Mouse (Mus musculus): ENCODE measurements around the gene Gm14295. TPM values are rescaled to one million over a fixed set of nuclear protein-coding genes. Genes with fewer than 3 reads are reported as not detected.

Gm14295 gene
- 60.0 TPM for polyA plus RNA-seq (2014; fragmentation: Illumina TruSeq; extraction: RNeasy Lipid Tissue Mini Kit (QIAGEN cat#74804))

DNA sequence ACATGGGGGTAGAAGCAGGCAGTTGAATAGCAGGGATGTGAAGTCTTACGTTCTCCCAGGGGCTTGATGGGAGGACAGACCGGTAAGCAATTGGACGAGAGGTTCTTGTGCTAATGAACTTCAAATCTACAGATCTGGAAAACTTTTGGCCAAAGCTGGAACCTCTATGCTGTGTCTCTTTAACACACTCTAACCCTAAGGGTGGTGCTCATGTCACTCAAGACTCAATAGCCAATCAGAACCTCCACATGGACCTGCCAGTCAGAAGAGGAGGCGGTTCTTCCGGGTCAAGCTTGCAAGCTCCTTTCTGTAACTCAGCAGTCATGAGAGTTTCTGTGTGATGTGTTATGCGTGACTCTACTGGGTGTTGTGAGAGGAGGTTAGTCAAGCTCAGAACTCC lies at the start of gene Gm14295:
Gene Gm14295, plus strand, starts transcription at position 301 of the 400 bp plus-strand sequence.

GRCm38 (mm10) chr2:176830840-176831239 lies 32.4 kb downstream of the Gm14295 start, which contains the start of gene Gm14408:
TSS of gene Gm14408 (plus strand) at chr2:176831140.

Other genes with a start within 250 kb of the Gm14295 start
- gene Gm14308, start 162.3 kb upstream of the Gm14295 start, polyA plus RNA-seq (2014; fragmentation: Illumina TruSeq; extraction: RNeasy Lipid Tissue Mini Kit (QIAGEN cat#74804)): 30.0 TPM
- 68.1 TPM for gene Zfp973, start 128.1 kb upstream of the Gm14295 start, polyA plus RNA-seq (2014; fragmentation: Illumina TruSeq; extraction: RNeasy Lipid Tissue Mini Kit (QIAGEN cat#74804))
- gene Gm14305, start 90.3 kb upstream of the Gm14295 start, polyA plus RNA-seq (2014; fragmentation: Illumina TruSeq; extraction: RNeasy Lipid Tissue Mini Kit (QIAGEN cat#74804)): 165 TPM
- not detected for gene Gm14408, start 32.5 kb downstream of the Gm14295 start, polyA plus RNA-seq (2014; fragmentation: Illumina TruSeq; extraction: RNeasy Lipid Tissue Mini Kit (QIAGEN cat#74804))
- 59.7 TPM for gene Gm14296, start 129.2 kb downstream of the Gm14295 start, polyA plus RNA-seq (2014; fragmentation: Illumina TruSeq; extraction: RNeasy Lipid Tissue Mini Kit (QIAGEN cat#74804))
- 36.4 TPM for gene Gm14419, start 202.3 kb downstream of the Gm14295 start, polyA plus RNA-seq (2014; fragmentation: Illumina TruSeq; extraction: RNeasy Lipid Tissue Mini Kit (QIAGEN cat#74804))